Mouse (Mus musculus) lung, embryonic 16.5 days (tissue): ENCODE measurements at regions not wholly inside any gene's neighbourhood (a gene's known extent, or its start where the extent isn't known, plus 50 kb on each side); places are given as distances from the start of the nearest gene placed in this dataset.
A peak's percentile ranks its signal among the peaks of the same experiment; 100 is the strongest.

ENCODE experiments used
- ATAC-seq: fragments of 200-750 bp; cut with Nextera tagmentation; 2 replicates; pipeline ENCODE4 v1.8.0; 2017; ENCODE audit warnings: low read depth, mild to moderate bottlenecking, moderate library complexity
- H3K27ac ChIP-seq: fragments of 300-500 bp; sonication (generic); 2 replicates; pipeline ENCODE4 v1.5.1; 2014; ENCODE audit warnings: mild to moderate bottlenecking, control low read depth, low read length
- H3K27me3 ChIP-seq: fragments of 300-500 bp; sonication (generic); 2 replicates; pipeline ENCODE4 v1.6.1; 2014; ENCODE audit warnings: low read depth, low read length, mixed read lengths; ENCODE audit not compliant: control insufficient read depth, insufficient read depth
- H3K36me3 ChIP-seq: fragments of 300-500 bp; sonication (generic); 2 replicates; pipeline ENCODE4 v1.6.1; 2014; ENCODE audit warnings: low read length; ENCODE audit not compliant: control insufficient read depth, insufficient read depth
- H3K4me1 ChIP-seq: fragments of 300-500 bp; sonication (generic); replicated peaks from 2 replicates; pipeline ENCODE4 v1.6.1; 2014; ENCODE audit warnings: low read length, mixed read lengths; ENCODE audit not compliant: control insufficient read depth, insufficient read depth
- H3K4me2 ChIP-seq: fragments of 300-500 bp; sonication (generic); 2 replicates; pipeline ENCODE4 v1.6.1; 2014; ENCODE audit warnings: low read depth, low read length, control low read depth
- H3K4me3 ChIP-seq: fragments of 300-500 bp; sonication (generic); 2 replicates; pipeline ENCODE4 v1.5.1; 2014; ENCODE audit warnings: mild to moderate bottlenecking, low read length, control low read depth
- H3K9ac ChIP-seq: fragments of 300-500 bp; sonication (generic); 2 replicates; pipeline ENCODE4 v1.6.1; 2014; ENCODE audit warnings: low read length, control low read depth
- H3K9me3 ChIP-seq: fragments of 300-500 bp; sonication (generic); 2 replicates; pipeline ENCODE4 v1.6.1; 2016; ENCODE audit warnings: low read length; ENCODE audit not compliant: control insufficient read depth
- WGBS: fragments of 180-500 bp; shearing (Covaris S2); extraction: QIAGEN DNeasy Blood & Tissue Kit; methylation state at CpG from one replicate; pipeline ENCODE4 v1.1.7; 2014; 5-methylcytosine and 5-hydroxymethylcytosine counted together

- Histone ChIP-seq H3K27ac (peak overlapping the region; percentile 85), H3K9me3 (no peaks in the 10 kb centered on the region), H3K9ac (no peak overlapping the region), H3K27me3 (no peaks in the 10 kb centered on the region), H3K4me1 (peaks cover 9% of the 10 kb centered on the region; the same call in 1 of the 2 replicates), H3K4me3 (no peak overlapping the region), H3K4me2 (no peak overlapping the region), H3K36me3 (no peaks in the 10 kb centered on the region)
- ATAC-seq: peak; percentile 94
- WGBS: 31% methylated on average over 12 of the region's 12 CpGs
These were observed 90.8 kb upstream of the Ednra start for GRCm38 (mm10) chr8:77814796-77815647.

GRCm38 (mm10) chr8:77815648-77815971 is 91.3 kb upstream of the Ednra start:
- WGBS: 35% methylated on average over 7 of the region's 7 CpGs
- Histone ChIP-seq H3K27ac (peak overlapping the region; percentile 85), H3K4me1 (peaks cover 9% of the 10 kb centered on the region; the same call in 1 of the 2 replicates)

GRCm38 (mm10) chr8:77816217-77816616 is 92.0 kb upstream of the Ednra start:
- H3K4me2 ChIP-seq: peak overlapping the region; percentile 5; the same call in 1 of the 2 replicates
- no peak overlapping the region for H3K4me3 ChIP-seq
- no peaks in the 10 kb centered on the region for H3K36me3 ChIP-seq
- H3K9ac ChIP-seq: no peak overlapping the region
- peaks cover 9% of the 10 kb centered on the region; the same call in 1 of the 2 replicates for H3K4me1 ChIP-seq
- no peaks in the 10 kb centered on the region for H3K27me3 ChIP-seq
- no peak for ATAC-seq
- 63% methylated on average over 4 of the region's 4 CpGs for WGBS
- no peaks in the 10 kb centered on the region for H3K9me3 ChIP-seq
- peak overlapping the region; percentile 85 for H3K27ac ChIP-seq

More at GRCm38 (mm10) chr8:77815648-77815971, 91.3 kb upstream of the Ednra start:
- H3K4me3 ChIP-seq: no peak overlapping the region
- no peak; the same call in 1 of the 2 replicates for ATAC-seq
- H3K36me3 ChIP-seq: no peaks in the 10 kb centered on the region
- H3K9ac ChIP-seq: no peak overlapping the region
- H3K27me3 ChIP-seq: no peaks in the 10 kb centered on the region
- H3K4me2 ChIP-seq: peak overlapping the region; percentile 5; the same call in 1 of the 2 replicates
- no peaks in the 10 kb centered on the region for H3K9me3 ChIP-seq

GRCm38 (mm10) chr8:77825786-77826185 is 101.5 kb upstream of the Ednra start:
- peak overlapping the region; percentile 33; the same call in 1 of the 2 replicates for H3K27ac ChIP-seq
- H3K4me2 ChIP-seq: no peak overlapping the region
- no peaks in the 10 kb centered on the region for H3K27me3 ChIP-seq
- WGBS: 63% methylated on average over 1 of the region's 1 CpGs
- H3K36me3 ChIP-seq: no peaks in the 10 kb centered on the region
- H3K4me1 ChIP-seq: peaks cover 2% of the 10 kb centered on the region
- H3K9ac ChIP-seq: no peak overlapping the region
- no peak for ATAC-seq
- no peak overlapping the region for H3K4me3 ChIP-seq
- H3K9me3 ChIP-seq: no peaks in the 10 kb centered on the region

GRCm38 (mm10) chr8:77826255-77826654 is 102.0 kb upstream of the Ednra start:
- H3K27me3 ChIP-seq: no peaks in the 10 kb centered on the region
- H3K4me2 ChIP-seq: no peak overlapping the region
- ATAC-seq: no peak
- WGBS: 53% methylated on average over 2 of the region's 2 CpGs
- H3K4me1 ChIP-seq: peaks cover 2% of the 10 kb centered on the region
- H3K9ac ChIP-seq: no peak overlapping the region
- no peaks in the 10 kb centered on the region for H3K36me3 ChIP-seq
- peak overlapping the region; percentile 33; the same call in 1 of the 2 replicates for H3K27ac ChIP-seq
- H3K4me3 ChIP-seq: no peak overlapping the region
- no peaks in the 10 kb centered on the region for H3K9me3 ChIP-seq

- Histone ChIP-seq H3K4me1 (peaks cover 2% of the 10 kb centered on the region), H3K27me3 (no peaks in the 10 kb centered on the region), H3K4me2 (no peak overlapping the region), H3K4me3 (no peak overlapping the region), H3K36me3 (no peaks in the 10 kb centered on the region), H3K27ac (0 out of 2 replicates have a peak overlapping the region, but pooled peaks have one; percentile 13), H3K9me3 (no peaks in the 10 kb centered on the region), H3K9ac (no peak overlapping the region)
- no peak for ATAC-seq
- 56% methylated on average over 7 of the region's 7 CpGs for WGBS
These were observed 103.8 kb upstream of the Ednra start for GRCm38 (mm10) chr8:77828079-77828478.

GRCm38 (mm10) chr8:77829126-77829748 is 105.0 kb upstream of the Ednra start:
- no peak for ATAC-seq
- Histone ChIP-seq H3K27ac (no peak overlapping the region), H3K4me1 (peaks cover 2% of the 10 kb centered on the region), H3K4me2 (no peak overlapping the region), H3K36me3 (no peaks in the 10 kb centered on the region), H3K9me3 (no peaks in the 10 kb centered on the region), H3K9ac (no peak overlapping the region), H3K4me3 (no peak overlapping the region), H3K27me3 (no peaks in the 10 kb centered on the region)
- 72% methylated on average over 5 of the region's 5 CpGs for WGBS

GRCm38 (mm10) chr8:77829764-77830163 is 105.5 kb upstream of the Ednra start:
- Histone ChIP-seq H3K9ac (no peak overlapping the region), H3K9me3 (no peaks in the 10 kb centered on the region), H3K36me3 (no peaks in the 10 kb centered on the region), H3K27ac (no peak overlapping the region), H3K4me1 (peaks cover 6% of the 10 kb centered on the region), H3K4me3 (no peak overlapping the region), H3K27me3 (no peaks in the 10 kb centered on the region), H3K4me2 (no peak overlapping the region)
- WGBS: 68% methylated on average over 5 of the region's 5 CpGs
- ATAC-seq: no peak

- H3K9ac ChIP-seq: 0 out of 2 replicates have a peak overlapping the region, but pooled peaks have one; percentile 8
- H3K4me1 ChIP-seq: peaks cover 7% of the 10 kb centered on the region; the same call in 1 of the 2 replicates
- H3K4me2 ChIP-seq: no peak overlapping the region
- WGBS: 31% methylated on average over 6 of the region's 6 CpGs
- peak; percentile 68 for ATAC-seq
- H3K36me3 ChIP-seq: no peaks in the 10 kb centered on the region
- 0 out of 2 replicates have a peak, but pooled peaks cover 1% of the 10 kb centered on the region for H3K9me3 ChIP-seq
- no peaks in the 10 kb centered on the region for H3K27me3 ChIP-seq
- no peak overlapping the region for H3K4me3 ChIP-seq
- peak overlapping the region; percentile 93 for H3K27ac ChIP-seq
These were observed 110.0 kb upstream of the Ednra start for GRCm38 (mm10) chr8:77834283-77834682.
